Mouse (Mus musculus) E14TG2a.4 (cell line): Measurements from ENCODE around the gene Galnt10.

Source experiments
- CTCF ChIP-seq: conservative IDR thresholded peaks from 2 replicates; pipeline ENCODE4 v1.5.1; 2014; ENCODE audit warnings: low read length
- POU5F1 ChIP-seq: IDR thresholded peaks from 2 replicates; pipeline ENCODE4 v1.6.1; 2014; ENCODE audit warnings: low read length, borderline replicate concordance

- TF ChIP-seq CTCF, result no peak
- no peak for TF ChIP-seq POU5F1
Observed at GRCm38 (mm10) chr11:57668271-57668670, 23.0 kb downstream of the Galnt10 start.
